Mouse (Mus musculus): ENCODE results near the gene C1qtnf6.

GRCm38 (mm10) chr15:78502437-78503132 lies 28.6 kb downstream of the C1qtnf6 start:
- TF ChIP-seq CTCF (IDR thresholded peaks at IDR 0.05) (no peak), EP300 (IDR thresholded peaks at IDR 0.05; ENCODE audit: insufficient read depth, low read depth, low read length) (no peak)
